Mouse (Mus musculus) layer of hippocampus, postnatal 25 days (tissue): Measurements from ENCODE around the gene Zfp791. TPM values are rescaled to one million over a fixed set of nuclear protein-coding genes. Genes with fewer than 3 reads are reported as not detected.

Experiments
- microRNA-seq, 2 experiments: library from miRNA; unstranded; fragments of <30 nt; microRNA quantifications; one replicate each; pipeline ENCODE4 v1.2.0; 2021
- total RNA-seq, 2 experiments: library from RNA; stranded (reverse); gene quantifications; 2 replicates each; pipeline ENCODE4 v1.2.3; 2021

Gene Zfp791
- total RNA-seq, 2 experiments from 2014 or later: 7.0 to 7.1 TPM

Small RNA genes lying within 50 kb of the gene (microRNA-seq; reads per million reads assigned to microRNA genes)
- 0 to 0.20 reads per million in 2 experiments for gene Gm23388
- gene Mir7070: 4.8 to 7.4 reads per million in 2 experiments

Other genes with a start within 250 kb of the Zfp791 start
- 10 to 100 TPM; 32.4 to 39.7 TPM for gene Gcdh, start 229.2 kb downstream of the Zfp791 start, total RNA-seq
- under 1 TPM in 1 of 2 experiments, not detected in 1; 0.17 TPM for gene Klf1, start 221.2 kb downstream of the Zfp791 start, total RNA-seq
- gene Dnase2a, start 214.5 kb downstream of the Zfp791 start, total RNA-seq: 1 to 10 TPM; 3.7 to 4.3 TPM
- gene Mast1, start 185.7 kb downstream of the Zfp791 start, total RNA-seq: 100 to 1,000 TPM in 1 of 2 experiments, 10 to 100 TPM in 1; 75.7 to 100 TPM
- 1 to 10 TPM in 1 of 2 experiments, under 1 TPM in 1; 0.47 to 1.3 TPM for gene Rtbdn, start 176.1 kb downstream of the Zfp791 start, total RNA-seq
- not detected for gene Gm49661, start 153.7 kb downstream of the Zfp791 start, total RNA-seq
- gene Prdx2, start 153.5 kb downstream of the Zfp791 start, total RNA-seq: 100 to 1,000 TPM; 335 to 353 TPM
- 10 to 100 TPM; 37.1 to 41.5 TPM for gene Rnaseh2a, start 153.3 kb downstream of the Zfp791 start, total RNA-seq
- gene Junb, start 144.4 kb downstream of the Zfp791 start, total RNA-seq: 10 to 100 TPM; 67.9 to 68.8 TPM
- 1 to 10 TPM; 7.6 to 9.3 TPM for gene Hook2, start 132.5 kb downstream of the Zfp791 start, total RNA-seq
- not detected for gene Best2, start 108.6 kb downstream of the Zfp791 start, total RNA-seq
- 100 to 1,000 TPM; 116 to 128 TPM for gene Asna1, start 97.8 kb downstream of the Zfp791 start, total RNA-seq
- 100 to 1,000 TPM; 130 to 144 TPM for gene Trir, start 96.3 kb downstream of the Zfp791 start, total RNA-seq
- 100 to 1,000 TPM; 145 to 159 TPM for gene Tnpo2, start 86.2 kb downstream of the Zfp791 start, total RNA-seq
- 10 to 100 TPM; 19.7 to 27.8 TPM for gene Fbxw9, start 63.0 kb downstream of the Zfp791 start, total RNA-seq
- not detected for gene Gm5741, start 55.1 kb downstream of the Zfp791 start, total RNA-seq
- gene Dhps, start 51.3 kb downstream of the Zfp791 start, total RNA-seq: 10 to 100 TPM; 57.7 to 62.0 TPM
- gene Wdr83os, start 42.4 kb downstream of the Zfp791 start, total RNA-seq: 10 to 100 TPM; 57.7 to 69.0 TPM
- gene Wdr83, start 41.8 kb downstream of the Zfp791 start, total RNA-seq: 10 to 100 TPM; 28.7 to 32.3 TPM
- gene Man2b1, start 39.8 kb downstream of the Zfp791 start, total RNA-seq: 10 to 100 TPM; 36.1 to 41.8 TPM
- not detected for gene Cks1brt, start 28.8 kb upstream of the Zfp791 start, total RNA-seq
- not detected for gene Olfr371, start 102.9 kb upstream of the Zfp791 start, total RNA-seq
- gene Orc6, start 176.5 kb upstream of the Zfp791 start, total RNA-seq: 10 to 100 TPM; 30.7 to 32.9 TPM
- 100 to 1,000 TPM; 127 to 138 TPM for gene Vps35, start 176.7 kb upstream of the Zfp791 start, total RNA-seq